Mouse (Mus musculus) myocyte (in vitro differentiated cells): ENCODE data around the gene Alkbh8. TPM values are rescaled to one million over a fixed set of nuclear protein-coding genes. Genes with fewer than 3 reads are reported as not detected.

Experiments used
- H3K27me3 ChIP-seq: one replicate; pipeline ENCODE4 v1.6.1; 2011; ENCODE audit not compliant: control insufficient read depth, insufficient read depth, insufficient read length
- H3K36me3 ChIP-seq: one replicate; pipeline ENCODE4 v1.6.1; 2011; ENCODE audit not compliant: control insufficient read depth, insufficient read depth
- H3K4me2 ChIP-seq: one replicate; pipeline ENCODE4 v1.6.1; 2011; ENCODE audit warnings: low read depth, control low read depth
- H3K4me3 ChIP-seq: one replicate; pipeline ENCODE4 v1.5.1; 2011; ENCODE audit warnings: mild to moderate bottlenecking, control low read depth, moderate library complexity
- H3K79me2 ChIP-seq: one replicate; pipeline ENCODE4 v1.6.1; 2011; ENCODE audit not compliant: control insufficient read depth, insufficient read depth
- H3ac ChIP-seq: one replicate; pipeline ENCODE4 v1.6.1; 2011; ENCODE audit not compliant: control insufficient read depth, insufficient read length
- CEBPB ChIP-seq: IDR thresholded peaks from 2 replicates; pipeline ENCODE4 v1.6.1; 2011; ENCODE audit warnings: mild to moderate bottlenecking, moderate library complexity; ENCODE audit not compliant: poor library complexity, insufficient read depth, severe bottlenecking
- E2F4 ChIP-seq: IDR thresholded peaks from one replicate; pipeline ENCODE4 v1.6.1; 2011; ENCODE audit warnings: mild to moderate bottlenecking, control low read depth, moderate library complexity; ENCODE audit not compliant: insufficient read depth
- MAX ChIP-seq: IDR thresholded peaks from one replicate; pipeline ENCODE4 v1.6.1; 2011; ENCODE audit warnings: low read depth, mild to moderate bottlenecking, control low read depth
- MYOD1 ChIP-seq, 3 experiments: IDR thresholded peaks; one replicate each; pipeline ENCODE4 v1.6.1; 2011; ENCODE audit warnings: control low read depth in 2 of 3, low read depth in 2 of 3, mild to moderate bottlenecking in 2 of 3, moderate library complexity in 1 of 3; ENCODE audit not compliant: insufficient read length in 2 of 3, control insufficient read depth in 1 of 3
- MYOG ChIP-seq, 3 experiments: IDR thresholded peaks; one replicate each; pipeline ENCODE4 v1.6.1; 2011; ENCODE audit warnings: control low read depth in 2 of 3, low read depth in 2 of 3, mild to moderate bottlenecking in 2 of 3; ENCODE audit not compliant: insufficient read length in 2 of 3, control insufficient read depth in 1 of 3, insufficient read depth in 1 of 3
- POLR2A ChIP-seq: IDR thresholded peaks from one replicate; pipeline ENCODE4 v1.6.1; 2011; ENCODE audit warnings: low read depth, mild to moderate bottlenecking, control low read depth, moderate library complexity; ENCODE audit not compliant: insufficient read length
- POLR2AphosphoS2 ChIP-seq: IDR thresholded peaks from one replicate; pipeline ENCODE4 v1.6.1; 2011; ENCODE audit warnings: low read depth, control low read depth; ENCODE audit not compliant: insufficient read length
- REST ChIP-seq: IDR thresholded peaks from one replicate; pipeline ENCODE4 v1.6.1; 2011; ENCODE audit warnings: mild to moderate bottlenecking, control low read depth, moderate library complexity; ENCODE audit not compliant: insufficient read depth, insufficient read length
- SRF ChIP-seq: IDR thresholded peaks from one replicate; pipeline ENCODE4 v1.6.1; 2011; ENCODE audit warnings: low read depth; ENCODE audit not compliant: control insufficient read depth, insufficient read length
- TCF12 ChIP-seq: IDR thresholded peaks from one replicate; pipeline ENCODE4 v1.6.1; 2011; ENCODE audit warnings: mild to moderate bottlenecking, control low read depth; ENCODE audit not compliant: poor library complexity, insufficient read depth, severe bottlenecking
- TCF3 ChIP-seq: IDR thresholded peaks from one replicate; pipeline ENCODE4 v1.6.1; 2011; ENCODE audit warnings: low read depth, control low read depth; ENCODE audit not compliant: insufficient read length
- USF1 ChIP-seq: IDR thresholded peaks from one replicate; pipeline ENCODE4 v1.6.1; 2011; ENCODE audit warnings: low read depth, mild to moderate bottlenecking, control low read depth, moderate library complexity
- polyA plus RNA-seq: library from polyadenylated mRNA; unstranded; fragments of >200 nt; fragmentation: generic; extraction: Trizol; gene quantifications from one replicate; pipeline ENCODE4 v1.2.1, GENCODE M21; 2012; ENCODE audit warnings: missing spikeins

The Alkbh8 gene
- polyA plus RNA-seq, 1 experiment, result 2.2 TPM

DNA sequence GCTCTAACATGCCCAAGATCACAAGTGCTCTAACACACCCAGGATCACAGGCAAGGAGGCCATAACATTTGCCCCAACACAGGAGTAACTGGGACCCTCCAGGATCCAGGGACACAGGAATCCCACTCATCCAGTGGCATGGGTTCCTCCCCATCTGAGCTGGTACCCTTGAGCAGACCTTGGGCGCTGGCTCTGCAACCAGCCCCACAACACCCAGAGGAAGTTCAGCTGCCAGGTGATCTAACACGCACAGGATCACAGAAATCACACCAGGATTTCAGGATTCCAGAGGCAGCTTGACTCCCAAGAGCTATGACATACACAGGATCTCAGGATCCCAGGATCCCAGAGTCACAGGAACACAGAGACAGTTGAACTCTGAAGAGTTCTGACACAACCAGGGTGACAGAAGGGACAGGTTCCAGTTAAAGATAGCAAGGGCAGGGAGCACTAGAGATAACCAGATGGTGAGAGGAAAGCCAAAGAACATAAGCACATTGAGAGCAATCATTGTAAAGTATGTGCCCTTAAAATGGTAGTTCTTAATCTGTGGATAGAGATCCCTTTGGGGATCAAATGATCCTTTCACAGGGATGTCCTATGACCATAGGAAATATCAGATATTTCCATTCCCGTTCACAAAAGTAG is 4.1 kb upstream of the Alkbh8 start:
- Histone ChIP-seq H3K79me2 (peaks cover 3% of the 10 kb centered on the region), H3ac (no peak overlapping the region), H3K27me3 (no peaks in the 10 kb centered on the region), H3K4me3 (no peak overlapping the region), H3K36me3 (no peaks in the 10 kb centered on the region), H3K4me2 (no peak overlapping the region)
- no peak for TF ChIP-seq MYOG (IDR thresholded peaks at IDR 0.05; ENCODE audit: control insufficient read depth in 1 of 3, insufficient read depth in 1 of 3, insufficient read length in 2 of 3, low read depth in 2 of 3)
- TF ChIP-seq E2F4, result no peak
- TF ChIP-seq MAX, result no peak
- TF ChIP-seq CEBPB, result no peak
- TF ChIP-seq TCF12, result no peak
- no peak for TF ChIP-seq SRF
- TF ChIP-seq MYOD1 (IDR thresholded peaks at IDR 0.05; ENCODE audit: control insufficient read depth in 1 of 3, insufficient read length in 2 of 3, low read depth in 2 of 3), result no peak
- no peak for TF ChIP-seq TCF3
- TF ChIP-seq USF1, result no peak
- no peak for TF ChIP-seq POLR2A
- TF ChIP-seq POLR2AphosphoS2, result no peak
- no peak for TF ChIP-seq REST

DNA sequence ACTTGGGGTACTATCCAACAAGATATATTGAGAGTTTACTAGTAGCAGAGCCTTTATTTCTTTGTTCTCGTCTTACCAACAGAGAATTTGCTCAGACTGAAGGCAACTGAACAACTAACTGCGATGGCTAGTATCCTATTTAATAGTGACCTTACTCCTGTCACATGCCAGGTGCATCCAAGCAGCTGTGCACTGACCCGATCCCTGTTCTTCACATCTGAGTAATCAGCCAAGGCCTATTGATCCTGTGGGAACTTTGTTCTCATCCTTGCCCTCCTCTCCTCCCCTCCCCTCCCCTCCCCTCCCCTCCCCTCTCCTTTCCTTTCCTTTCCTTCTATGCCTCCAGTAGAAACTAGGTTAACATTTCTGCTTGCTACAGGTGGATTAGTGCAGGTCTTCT is 1.7 kb downstream of the Alkbh8 start:
- Histone ChIP-seq H3K4me2 (peak overlapping the region; percentile 80), H3K36me3 (peaks cover 13% of the 10 kb centered on the region), H3K27me3 (no peaks in the 10 kb centered on the region), H3ac (no peak overlapping the region), H3K4me3 (peak overlapping the region; percentile 72), H3K79me2 (peaks cover 15% of the 10 kb centered on the region)
- no peak for TF ChIP-seq SRF
- no peak for TF ChIP-seq MYOG (IDR thresholded peaks at IDR 0.05; ENCODE audit: control insufficient read depth in 1 of 3, insufficient read depth in 1 of 3, insufficient read length in 2 of 3, low read depth in 2 of 3)
- TF ChIP-seq TCF3, result no peak
- TF ChIP-seq CEBPB, result no peak
- TF ChIP-seq POLR2AphosphoS2, result no peak
- TF ChIP-seq USF1, result no peak
- TF ChIP-seq E2F4, result no peak
- TF ChIP-seq MAX, result no peak
- TF ChIP-seq TCF12, result no peak
- no peak for TF ChIP-seq MYOD1 (IDR thresholded peaks at IDR 0.05; ENCODE audit: control insufficient read depth in 1 of 3, insufficient read length in 2 of 3, low read depth in 2 of 3)
- no peak for TF ChIP-seq REST
- TF ChIP-seq POLR2A, result no peak

DNA sequence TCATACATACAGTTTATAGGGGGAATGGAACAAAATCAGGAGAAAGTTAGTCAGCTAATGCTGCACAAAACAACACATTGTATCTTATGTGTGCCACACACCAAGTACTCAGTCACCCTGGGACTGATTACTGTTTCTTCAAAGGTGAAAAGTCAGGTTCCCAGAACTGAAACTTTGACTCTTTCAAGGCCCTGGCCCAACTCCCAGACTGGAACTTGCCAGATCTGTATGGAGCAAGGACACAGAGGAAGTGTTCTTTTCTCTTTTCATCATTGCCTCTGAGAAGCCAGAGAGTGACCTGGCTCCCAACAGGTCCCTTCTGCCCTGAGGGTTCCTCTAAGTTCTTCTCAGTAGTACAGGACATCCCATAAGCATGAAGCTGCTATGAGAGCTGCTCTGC is 10.2 kb downstream of the Alkbh8 start:
- TF ChIP-seq POLR2AphosphoS2 (no peak), REST (no peak), E2F4 (no peak), USF1 (no peak), CEBPB (no peak), TCF12 (no peak), POLR2A (no peak), TCF3 (no peak), MYOD1 (IDR thresholded peaks at IDR 0.05; ENCODE audit: control insufficient read depth in 1 of 3, insufficient read length in 2 of 3, low read depth in 2 of 3) (no peak), MAX (no peak), MYOG (IDR thresholded peaks at IDR 0.05; ENCODE audit: control insufficient read depth in 1 of 3, insufficient read depth in 1 of 3, insufficient read length in 2 of 3, low read depth in 2 of 3) (no peak), SRF (no peak)
- Histone ChIP-seq H3K79me2 (no peaks in the 10 kb centered on the region), H3ac (no peak overlapping the region), H3K4me3 (no peak overlapping the region), H3K4me2 (no peak overlapping the region), H3K36me3 (peaks cover 41% of the 10 kb centered on the region), H3K27me3 (no peaks in the 10 kb centered on the region)

DNA sequence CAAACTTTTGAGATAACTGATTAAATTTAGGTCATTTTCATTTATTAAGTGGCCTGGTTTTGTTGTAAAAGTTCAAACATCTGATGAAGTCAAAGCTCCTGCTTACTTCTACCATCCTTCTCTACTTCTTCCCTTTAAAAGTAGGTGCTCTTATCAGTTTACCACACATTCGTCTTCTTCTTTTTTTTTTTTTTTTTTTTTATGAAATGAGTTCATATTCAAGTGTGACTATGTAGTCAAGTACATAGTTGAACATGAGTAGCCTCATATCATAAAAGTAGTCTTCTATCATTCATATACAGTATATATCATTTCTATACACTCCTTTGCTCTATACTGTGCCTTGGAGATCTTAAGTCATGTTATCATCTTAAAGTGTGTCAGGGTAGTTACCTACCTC is 11.0 kb downstream of the Alkbh8 start:
- Histone ChIP-seq H3K4me2 (no peak overlapping the region), H3K36me3 (peaks cover 33% of the 10 kb centered on the region)

More for the DNA sequence above, 11.0 kb downstream of the Alkbh8 start:
- H3K27me3 ChIP-seq, result no peaks in the 10 kb centered on the region
- TF ChIP-seq SRF, result no peak
- no peak for TF ChIP-seq MYOD1 (IDR thresholded peaks at IDR 0.05; ENCODE audit: control insufficient read depth in 1 of 3, insufficient read length in 2 of 3, low read depth in 2 of 3)
- no peak for TF ChIP-seq REST
- no peak for TF ChIP-seq POLR2A
- H3K4me3 ChIP-seq, result no peak overlapping the region
- no peak overlapping the region for H3ac ChIP-seq
- H3K79me2 ChIP-seq, result no peaks in the 10 kb centered on the region
